Comparison of ENCODE assay signal across 22 mouse cellular contexts in genomic region chr2:154732503-154733141, GRCm38 (mm10). TPM values are rescaled to one million over a fixed set of nuclear protein-coding genes. Genes with fewer than 3 reads are reported as not detected.
A peak's percentile ranks its signal among the peaks of the same experiment; 100 is the strongest.
DNase-seq lines count a peak whose midpoint lies in the region; ATAC-seq and TF ChIP-seq lines count a peak whose summit lies in the region.
"Had no signal": no experiment of that assay in that cellular context is flagged by ENCODE, and none has a peak within 500 bp of the region (broad histone marks: within the 10 kb centered on the region; RNA-seq: fewer than 3 reads in every experiment).

No protein-coding gene starts in this region.

- ATAC-seq in limb, embryonic 12.5 days (ENCODE audit: insufficient number of reproducible peaks, insufficient read depth, low FRiP score, low TSS enrichment, low read depth), result no peak
- ATAC-seq in lung, postnatal 0 days, result no peak
- no peak for ATAC-seq in intestine, postnatal 0 days
- ATAC-seq: midbrain, embryonic 15.5 days had no signal

- WGBS in limb, embryonic 12.5 days, result 72% methylated on average over 9 of the region's 9 CpGs
- WGBS in limb, embryonic 10.5 days, result 80% methylated on average over 9 of the region's 9 CpGs
- WGBS in lung, postnatal 0 days, result 65% methylated on average over 9 of the region's 9 CpGs
- WGBS in intestine, postnatal 0 days, result 72% methylated on average over 9 of the region's 9 CpGs

- H3K36me3 ChIP-seq in limb, embryonic 12.5 days, result no peaks in the 10 kb centered on the region
- H3K36me3 ChIP-seq in limb, embryonic 10.5 days, result no peaks in the 10 kb centered on the region
- no peaks in the 10 kb centered on the region; a peak in 1 of 4 replicates for H3K36me3 ChIP-seq in MEL (ENCODE audit: control insufficient read depth in 1 of 2, insufficient read depth in 2 of 2, low read length in 2 of 2)
- H3K36me3 ChIP-seq in lung, postnatal 0 days (ENCODE audit: insufficient read depth, low read length), result no peaks in the 10 kb centered on the region
- no peaks in the 10 kb centered on the region for H3K36me3 ChIP-seq in intestine, postnatal 0 days (ENCODE audit: control insufficient read depth, insufficient read depth)
- H3K36me3 ChIP-seq: embryonic facial prominence, embryonic 12.5 days; heart, embryonic 10.5 days; hindbrain, embryonic 10.5 days; liver, embryonic 13.5 days; midbrain, embryonic 15.5 days had no signal

- H3K9ac ChIP-seq in limb, embryonic 12.5 days (replicated peaks), result no peak overlapping the region
- no peak overlapping the region for H3K9ac ChIP-seq in MEL (ENCODE audit: control insufficient read depth, low read depth, low read length, poor library complexity, severe bottlenecking)
- no peak overlapping the region for H3K9ac ChIP-seq in lung, postnatal 0 days (replicated peaks; ENCODE audit: low read depth)
- H3K9ac ChIP-seq in intestine, postnatal 0 days (ENCODE audit: low read depth, low read length), result no peak overlapping the region
- H3K9ac ChIP-seq: embryonic facial prominence, embryonic 12.5 days; liver, embryonic 13.5 days; midbrain, embryonic 15.5 days had no signal

- no peak for DNase-seq in limb, embryonic 10.5 days (ENCODE audit: low spot score)
- peak; percentile 38 for DNase-seq in MEL (ENCODE audit: low read depth, low spot score)
- peak; percentile 51 for DNase-seq in lung, postnatal 0 days (ENCODE audit: low spot score)
- DNase-seq in natural killer cell, adult 2 months (ENCODE audit: low spot score in 2 of 2), result peak; percentile 71 to 83
- DNase-seq in cerebellum, postnatal 25 days, result no peak
- no peak for DNase-seq in cerebellum, adult 8-10 months
- DNase-seq: adrenal gland, postnatal 10 days; cerebellum, adult 9-10 months; kidney, adult 9 months; liver, embryonic 13.5 days; right cerebral cortex, postnatal 14 days; thymus, postnatal 36 days had no signal

- no peaks in the 10 kb centered on the region for H3K79me2 ChIP-seq in MEL (ENCODE audit: control insufficient read depth, insufficient read depth, low read length, poor library complexity)

- H3K4me3 ChIP-seq in limb, embryonic 12.5 days (replicated peaks), result no peak overlapping the region
- no peak overlapping the region for H3K4me3 ChIP-seq in limb, embryonic 10.5 days
- H3K4me3 ChIP-seq in MEL (ENCODE audit: control insufficient read depth in 1 of 2, insufficient read depth in 1 of 2, low read depth in 2 of 2, low read length in 2 of 2), result no peak overlapping the region
- H3K4me3 ChIP-seq in lung, postnatal 0 days (ENCODE audit: low read depth, low read length), result no peak overlapping the region
- no peak overlapping the region for H3K4me3 ChIP-seq in intestine, postnatal 0 days (ENCODE audit: low read depth, low read length)
- H3K4me3 ChIP-seq: embryonic facial prominence, embryonic 12.5 days; heart, embryonic 10.5 days; hindbrain, embryonic 10.5 days; liver, embryonic 13.5 days; midbrain, embryonic 15.5 days had no signal

- no peaks in the 10 kb centered on the region for H3K9me3 ChIP-seq in limb, embryonic 12.5 days
- H3K9me3 ChIP-seq in limb, embryonic 10.5 days (replicated peaks), result no peaks in the 10 kb centered on the region
- no peaks in the 10 kb centered on the region for H3K9me3 ChIP-seq in MEL (replicated peaks; ENCODE audit: insufficient read depth, low read length)
- no peaks in the 10 kb centered on the region for H3K9me3 ChIP-seq in lung, postnatal 0 days (ENCODE audit: low read length)
- no peaks in the 10 kb centered on the region for H3K9me3 ChIP-seq in intestine, postnatal 0 days (ENCODE audit: control insufficient read depth)
- H3K9me3 ChIP-seq: embryonic facial prominence, embryonic 12.5 days; heart, embryonic 10.5 days; hindbrain, embryonic 10.5 days; liver, embryonic 13.5 days; midbrain, embryonic 15.5 days had no signal

- no peak for TF ChIP-seq EP300 in MEL (IDR thresholded peaks at IDR 0.05; ENCODE audit: low read depth in 1 of 2, low read length in 2 of 2)
- TF ChIP-seq EP300 in lung, postnatal 0 days (IDR thresholded peaks at IDR 0.05), result no peak

- peaks cover 42% of the 10 kb centered on the region for H3K4me1 ChIP-seq in limb, embryonic 12.5 days (replicated peaks)
- H3K4me1 ChIP-seq in limb, embryonic 10.5 days, result peaks cover 55% of the 10 kb centered on the region
- peaks cover 0 to 4% of the 10 kb centered on the region in 2 experiments; a peak in 1 of 4 replicates for H3K4me1 ChIP-seq in MEL (ENCODE audit: control insufficient read depth in 1 of 2, insufficient read depth in 2 of 2, low read length in 2 of 2)
- peaks cover 6% of the 10 kb centered on the region; the same call in 1 of the 2 replicates for H3K4me1 ChIP-seq in lung, postnatal 0 days (ENCODE audit: insufficient read depth, low read depth, low read length)
- H3K4me1 ChIP-seq in intestine, postnatal 0 days (replicated peaks; ENCODE audit: control insufficient read depth, insufficient read depth, low read length), result peaks cover 3% of the 10 kb centered on the region; the same call in 1 of the 2 replicates
- H3K4me1 ChIP-seq: liver, embryonic 13.5 days; midbrain, embryonic 15.5 days had no signal

- H3K4me2 ChIP-seq in limb, embryonic 12.5 days, result no peak overlapping the region
- no peak overlapping the region for H3K4me2 ChIP-seq in lung, postnatal 0 days (replicated peaks; ENCODE audit: low read depth, low read length)
- H3K4me2 ChIP-seq in intestine, postnatal 0 days (replicated peaks; ENCODE audit: low read depth), result no peak overlapping the region
- H3K4me2 ChIP-seq: embryonic facial prominence, embryonic 12.5 days; liver, embryonic 13.5 days; midbrain, embryonic 15.5 days had no signal

- peak overlapping the region; percentile 53 for H3K27ac ChIP-seq in limb, embryonic 12.5 days
- H3K27ac ChIP-seq in limb, embryonic 10.5 days, result no peak overlapping the region; the same call in 1 of the 2 replicates
- no peak overlapping the region for H3K27ac ChIP-seq in MEL (ENCODE audit: control insufficient read depth, low read depth, low read length)
- no peak overlapping the region for H3K27ac ChIP-seq in lung, postnatal 0 days (ENCODE audit: low read length)
- no peak overlapping the region for H3K27ac ChIP-seq in intestine, postnatal 0 days (ENCODE audit: low read depth, low read length)
- H3K27ac ChIP-seq: embryonic facial prominence, embryonic 12.5 days; heart, embryonic 10.5 days; hindbrain, embryonic 10.5 days; liver, embryonic 13.5 days; midbrain, embryonic 15.5 days had no signal

- TF ChIP-seq CTCF in MEL (IDR thresholded peaks at IDR 0.05 in 2 of 3, conservative IDR thresholded peaks at IDR 0.05 in 1 of 3; ENCODE audit: control insufficient read depth in 1 of 3, insufficient read depth in 1 of 3, low read depth in 2 of 3, low read length in 3 of 3, poor library complexity in 1 of 3, severe bottlenecking in 1 of 3), result no peak
- TF ChIP-seq CTCF in lung, postnatal 0 days (IDR thresholded peaks at IDR 0.05), result no peak
- TF ChIP-seq CTCF in intestine, postnatal 0 days (IDR thresholded peaks at IDR 0.05; ENCODE audit: low read depth), result no peak

- H3K27me3 ChIP-seq in limb, embryonic 12.5 days, result peaks cover 3% of the 10 kb centered on the region; the same call in 1 of the 2 replicates
- H3K27me3 ChIP-seq in limb, embryonic 10.5 days (ENCODE audit: low read depth, poor library complexity, severe bottlenecking), result no peaks in the 10 kb centered on the region
- H3K27me3 ChIP-seq in MEL (ENCODE audit: control insufficient read depth in 1 of 2, insufficient read depth in 2 of 2, low read length in 2 of 2), result peaks cover 3 to 5% of the 10 kb centered on the region in 2 experiments
- H3K27me3 ChIP-seq in lung, postnatal 0 days (replicated peaks; ENCODE audit: insufficient read depth, low read length), result no peaks in the 10 kb centered on the region
- no peaks in the 10 kb centered on the region for H3K27me3 ChIP-seq in intestine, postnatal 0 days (replicated peaks; ENCODE audit: control insufficient read depth, insufficient read depth, low read length)
- H3K27me3 ChIP-seq: embryonic facial prominence, embryonic 12.5 days; liver, embryonic 13.5 days; midbrain, embryonic 15.5 days had no signal

- TF ChIP-seq RAD21 in MEL (IDR thresholded peaks at IDR 0.05; ENCODE audit: low read depth, low read length), result no peak

- TF ChIP-seq POLR2A in MEL (IDR thresholded peaks at IDR 0.05; ENCODE audit: control insufficient read depth in 1 of 2, insufficient read depth in 1 of 2, low read depth in 1 of 2, low read length in 2 of 2, poor library complexity in 1 of 2), result no peak

TF ChIP-seq in MEL, 35 proteins besides CTCF, POLR2A, EP300 and RAD21 (continues in another document):
- no peak for TF ChIP-seq SIN3A (IDR thresholded peaks at IDR 0.05; ENCODE audit: low read length)
- TF ChIP-seq USF1 (IDR thresholded peaks at IDR 0.05; ENCODE audit: low read depth, low read length), result no peak
- TF ChIP-seq CHD2 (IDR thresholded peaks at IDR 0.05; ENCODE audit: low read length), result no peak
- no peak for TF ChIP-seq MXI1 (IDR thresholded peaks at IDR 0.05; ENCODE audit: low read depth, low read length)

RNA-seq across cellular contexts. Expression of gene Gm14214, which starts 37.2 kb away (rescaled TPM):
- not detected in 2 replicates for polyA plus RNA-seq in limb, embryonic 12.5 days (2016; fragmentation: Nextera tagmentation; extraction: Ambion mirVana)
- polyA plus RNA-seq in limb, embryonic 10.5 days (2016; fragmentation: Nextera tagmentation; extraction: Ambion mirVana), result not detected in 2 replicates
- total RNA-seq in MEL (2012; rRNA removed), result not detected in 2 replicates
- polyA plus RNA-seq in MEL (2012; ENCODE audit: insufficient read depth in 1 of 2, insufficient read length in 2 of 2, low read depth in 1 of 2, low replicate concordance in 2 of 2, missing spikeins in 1 of 2), result under 1 TPM in 1 of 2 experiments, not detected in 1; 0.17 TPM
- polyA plus RNA-seq in lung, postnatal 0 days (2015; fragmentation: Nextera tagmentation; extraction: Ambion mirVana), result not detected in 2 replicates
- not detected in 2 replicates for polyA plus RNA-seq in intestine, postnatal 0 days (2015; fragmentation: Nextera tagmentation; extraction: Ambion mirVana)
- total RNA-seq: adrenal gland, postnatal 10 days; ES-E14; gastrocnemius, adult 18-20 months; layer of hippocampus, postnatal 25 days had no signal
- polyA plus RNA-seq: embryonic facial prominence, embryonic 12.5 days; forebrain, embryonic 11.5 days; heart, embryonic 10.5 days; hindbrain, embryonic 10.5 days; liver, embryonic 13.5 days; midbrain, embryonic 15.5 days had no signal

RNA-seq across cellular contexts. Expression of gene Raly, which starts 58.3 kb away (rescaled TPM):
- 50.1 and 61.3 TPM in 2 replicates for polyA plus RNA-seq in limb, embryonic 12.5 days (2016; fragmentation: Nextera tagmentation; extraction: Ambion mirVana)
- polyA plus RNA-seq in limb, embryonic 10.5 days (2016; fragmentation: Nextera tagmentation; extraction: Ambion mirVana), result 55.0 and 61.9 TPM in 2 replicates
- 214 and 237 TPM in 2 replicates for total RNA-seq in MEL (2012; rRNA removed)
- 100 to 1,000 TPM in 1 of 2 experiments, not detected in 1; 407 TPM for polyA plus RNA-seq in MEL (2012; ENCODE audit: insufficient read depth in 1 of 2, insufficient read length in 2 of 2, low read depth in 1 of 2, low replicate concordance in 2 of 2, missing spikeins in 1 of 2)
- 23.7 and 26.3 TPM in 2 replicates for polyA plus RNA-seq in lung, postnatal 0 days (2015; fragmentation: Nextera tagmentation; extraction: Ambion mirVana)
- polyA plus RNA-seq in intestine, postnatal 0 days (2015; fragmentation: Nextera tagmentation; extraction: Ambion mirVana), result 20.1 and 20.5 TPM in 2 replicates

RNA-seq across cellular contexts. Expression of gene a, which starts 58.6 kb away (rescaled TPM):
- 10.3 and 10.9 TPM in 2 replicates for polyA plus RNA-seq in limb, embryonic 12.5 days (2016; fragmentation: Nextera tagmentation; extraction: Ambion mirVana)
- polyA plus RNA-seq in limb, embryonic 10.5 days (2016; fragmentation: Nextera tagmentation; extraction: Ambion mirVana), result 32.5 and 45.1 TPM in 2 replicates
- not detected in 2 replicates for total RNA-seq in MEL (2012; rRNA removed)
- not detected for polyA plus RNA-seq in MEL (2012; ENCODE audit: insufficient read depth in 1 of 2, insufficient read length in 2 of 2, low read depth in 1 of 2, low replicate concordance in 2 of 2, missing spikeins in 1 of 2)
- not detected in 2 replicates for polyA plus RNA-seq in lung, postnatal 0 days (2015; fragmentation: Nextera tagmentation; extraction: Ambion mirVana)
- 0.18 TPM in 1 of 2 replicates, not detected in the other for polyA plus RNA-seq in intestine, postnatal 0 days (2015; fragmentation: Nextera tagmentation; extraction: Ambion mirVana)
- total RNA-seq: adrenal gland, postnatal 10 days; gastrocnemius, adult 18-20 months; layer of hippocampus, postnatal 25 days had no signal

Comparison
In these comparisons a context has a peak if more than half of its experiments do, and no peak if none do; other contexts are left out.
1. DNase-seq: peak in MEL (single experiment), lung, postnatal 0 days (single experiment) and natural killer cell, adult 2 months (2 of 2); none in limb, embryonic 10.5 days (single experiment), cerebellum, postnatal 25 days (0 of 2) and cerebellum, adult 8-10 months (single experiment).